Mouse (Mus musculus) forebrain, embryonic 10.5 days (tissue): ENCODE results near the gene Mthfd1l. TPM values are rescaled to one million over a fixed set of nuclear protein-coding genes. Genes with fewer than 3 reads are reported as not detected.

Source experiments
- DNase-seq: peaks from one replicate; pipeline ENCODE4 v3.0.0-alpha.2; 2017; ENCODE audit warnings: low spot score; ENCODE audit errors: extremely low spot score
- H3K27ac ChIP-seq: fragments of 300-500 bp; sonication (generic); 2 replicates; pipeline ENCODE4 v1.5.1; 2016; ENCODE audit warnings: mild to moderate bottlenecking
- H3K27me3 ChIP-seq: fragments of 300-500 bp; sonication (generic); 2 replicates; pipeline ENCODE4 v1.6.1; 2016; ENCODE audit warnings: mild to moderate bottlenecking; ENCODE audit not compliant: poor library complexity, severe bottlenecking
- H3K36me3 ChIP-seq: fragments of 300-500 bp; sonication (generic); replicated peaks from 2 replicates; pipeline ENCODE4 v1.6.1; 2016; ENCODE audit warnings: mild to moderate bottlenecking, moderate library complexity
- H3K4me1 ChIP-seq: fragments of 300-500 bp; sonication (generic); 2 replicates; pipeline ENCODE4 v1.6.1; 2016
- H3K4me3 ChIP-seq: fragments of 300-500 bp; sonication (generic); 2 replicates; pipeline ENCODE4 v1.5.1; 2016; ENCODE audit warnings: mild to moderate bottlenecking, moderate library complexity
- H3K9me3 ChIP-seq: fragments of 300-500 bp; sonication (generic); 2 replicates; pipeline ENCODE4 v1.6.1; 2016; ENCODE audit warnings: mild to moderate bottlenecking, moderate library complexity
- WGBS: fragments of 180-500 bp; shearing (Covaris S2); methylation state at CpG from one replicate; pipeline ENCODE4 v1.1.7; 2016; 5-methylcytosine and 5-hydroxymethylcytosine counted together
- polyA plus RNA-seq: library from polyadenylated mRNA; unstranded; fragments of >200 nt; fragmentation: Nextera tagmentation; extraction: Ambion mirVana; gene quantifications from 2 replicates; pipeline ENCODE4 v1.2.1, GENCODE M21; 2016

Gene Mthfd1l
- polyA plus RNA-seq, 1 experiment from 2014 or later, result 26.8 TPM

DNA sequence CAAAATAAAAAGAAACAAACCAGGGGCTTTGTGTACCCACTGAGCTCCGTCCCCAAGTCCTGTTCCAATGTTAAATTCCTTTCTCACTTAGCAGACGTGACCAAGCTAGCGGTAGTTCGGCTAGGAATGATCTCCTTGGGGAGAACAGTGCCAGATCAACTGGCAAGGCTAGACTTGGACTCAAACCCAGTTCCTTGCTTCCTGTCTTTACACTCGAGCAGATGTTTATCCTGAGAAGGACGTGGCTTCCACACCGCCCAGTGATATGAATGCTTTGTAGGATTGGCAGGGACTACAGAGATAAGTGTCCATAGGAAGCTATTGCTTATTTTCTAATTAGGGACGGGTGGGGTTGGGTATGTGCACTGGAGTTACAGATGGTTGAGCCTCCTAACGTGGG lies 191.8 kb downstream of the Mthfd1l start:
- 90% methylated on average over 9 of the region's 9 CpGs for WGBS
- Histone ChIP-seq H3K4me1 (peaks cover 24% of the 10 kb centered on the region), H3K27ac (no peak overlapping the region), H3K27me3 (no peaks in the 10 kb centered on the region), H3K36me3 (no peaks in the 10 kb centered on the region), H3K4me3 (no peak overlapping the region), H3K9me3 (no peaks in the 10 kb centered on the region)
- no peak for DNase-seq

DNA sequence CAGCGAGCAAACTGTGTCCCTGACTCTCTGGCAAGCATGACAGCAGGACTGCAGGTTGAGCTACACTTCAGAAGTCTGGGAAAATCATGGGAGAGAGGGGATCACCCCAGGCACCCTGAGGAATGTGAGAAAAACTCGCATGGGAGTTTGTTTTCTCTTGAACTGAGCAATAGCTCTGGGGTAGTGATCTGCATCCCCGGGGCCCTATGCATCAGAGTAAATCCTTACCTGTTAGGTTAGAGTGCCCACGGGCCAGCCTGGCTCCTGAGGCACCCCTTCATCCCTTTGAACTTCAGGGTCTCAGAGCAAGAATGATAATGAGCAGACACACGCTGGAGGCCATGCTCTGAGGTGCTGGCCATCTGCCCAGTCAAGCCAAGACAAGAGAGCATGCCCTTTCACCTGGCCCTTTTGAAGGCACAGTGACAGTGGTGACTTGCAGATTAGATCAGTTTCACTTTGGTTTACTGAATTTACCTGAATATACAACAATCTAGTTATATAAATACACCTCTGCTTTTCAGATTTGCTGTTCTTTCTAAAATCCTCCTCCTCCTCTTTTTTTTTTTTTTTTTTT lies 195.4 kb downstream of the Mthfd1l start:
- Histone ChIP-seq H3K4me3 (no peak overlapping the region), H3K27ac (no peak overlapping the region)
- 57% methylated on average over 5 of the region's 5 CpGs for WGBS

GRCm38 (mm10) chr10:4174229-4174628 lies 201.3 kb downstream of the Mthfd1l start:
- H3K27ac ChIP-seq, result no peak overlapping the region
- no peak overlapping the region for H3K4me3 ChIP-seq
- peaks cover 16% of the 10 kb centered on the region for H3K4me1 ChIP-seq
- 85% methylated on average over 5 of the region's 5 CpGs for WGBS
- no peak for DNase-seq
- no peaks in the 10 kb centered on the region for H3K36me3 ChIP-seq
- H3K27me3 ChIP-seq, result no peaks in the 10 kb centered on the region
- H3K9me3 ChIP-seq, result no peaks in the 10 kb centered on the region

More for the DNA sequence above, 195.4 kb downstream of the Mthfd1l start:
- H3K36me3 ChIP-seq, result no peaks in the 10 kb centered on the region
- H3K27me3 ChIP-seq, result no peaks in the 10 kb centered on the region
- H3K4me1 ChIP-seq, result peaks cover 9% of the 10 kb centered on the region; the same call in 1 of the 2 replicates
- no peak for DNase-seq
- no peaks in the 10 kb centered on the region for H3K9me3 ChIP-seq

GRCm38 (mm10) chr10:4174717-4175116 lies 201.8 kb downstream of the Mthfd1l start:
- 89% methylated on average over 3 of the region's 3 CpGs for WGBS

GRCm38 (mm10) chr10:4177285-4177684 lies 204.4 kb downstream of the Mthfd1l start:
- Histone ChIP-seq H3K4me1 (peaks cover 25% of the 10 kb centered on the region), H3K36me3 (no peaks in the 10 kb centered on the region), H3K27me3 (no peaks in the 10 kb centered on the region), H3K9me3 (no peaks in the 10 kb centered on the region), H3K4me3 (no peak overlapping the region), H3K27ac (no peak overlapping the region)
- no peak for DNase-seq
- WGBS, result 95% methylated on average over 4 of the region's 4 CpGs

More at GRCm38 (mm10) chr10:4174717-4175116, 201.8 kb downstream of the Mthfd1l start:
- no peak overlapping the region for H3K27ac ChIP-seq
- H3K4me1 ChIP-seq, result peaks cover 16% of the 10 kb centered on the region
- DNase-seq, result no peak
- no peaks in the 10 kb centered on the region for H3K27me3 ChIP-seq
- H3K4me3 ChIP-seq, result no peak overlapping the region
- H3K9me3 ChIP-seq, result no peaks in the 10 kb centered on the region
- H3K36me3 ChIP-seq, result no peaks in the 10 kb centered on the region

GRCm38 (mm10) chr10:4179049-4179790 lies 206.3 kb downstream of the Mthfd1l start:
- no peaks in the 10 kb centered on the region for H3K27me3 ChIP-seq
- H3K4me3 ChIP-seq, result no peak overlapping the region
- no peak for DNase-seq
- peaks cover 18% of the 10 kb centered on the region for H3K4me1 ChIP-seq
- 90% methylated on average over 7 of the region's 7 CpGs for WGBS
- no peak overlapping the region for H3K27ac ChIP-seq
- H3K9me3 ChIP-seq, result no peaks in the 10 kb centered on the region
- H3K36me3 ChIP-seq, result no peaks in the 10 kb centered on the region

- 55% methylated on average over 1 of the region's 1 CpGs for WGBS
- no peaks in the 10 kb centered on the region for H3K36me3 ChIP-seq
- no peak overlapping the region for H3K4me3 ChIP-seq
- H3K4me1 ChIP-seq, result peaks cover 9% of the 10 kb centered on the region
- no peak overlapping the region for H3K27ac ChIP-seq
- no peak for DNase-seq
- H3K9me3 ChIP-seq, result no peaks in the 10 kb centered on the region
- no peaks in the 10 kb centered on the region for H3K27me3 ChIP-seq
Observed at GRCm38 (mm10) chr10:4181953-4182352, 209.0 kb downstream of the Mthfd1l start.

DNA sequence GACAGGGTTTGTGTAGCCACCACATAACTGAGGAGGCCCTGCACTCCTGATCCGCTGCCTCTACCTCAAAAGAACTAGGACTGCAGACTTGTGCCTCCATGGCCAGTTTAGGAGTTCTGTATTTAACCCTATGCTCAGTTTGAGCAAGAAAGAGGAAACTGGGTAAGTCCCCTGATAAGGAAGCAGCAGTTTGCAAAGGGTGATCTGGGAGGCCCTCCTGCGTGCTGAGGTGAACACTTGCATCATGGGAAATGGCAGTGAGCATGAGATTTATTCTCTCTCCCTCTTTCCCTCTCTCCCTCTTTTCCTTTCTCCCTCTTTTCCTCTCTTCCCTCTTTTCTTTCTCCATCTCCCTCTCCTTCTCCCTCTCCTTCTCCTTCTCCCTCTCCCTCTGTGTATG lies 209.5 kb downstream of the Mthfd1l start:
- 85% methylated on average over 2 of the region's 2 CpGs for WGBS
- H3K4me1 ChIP-seq, result peaks cover 9% of the 10 kb centered on the region
- no peak overlapping the region for H3K4me3 ChIP-seq
- no peaks in the 10 kb centered on the region for H3K27me3 ChIP-seq
- no peak overlapping the region for H3K27ac ChIP-seq
- no peaks in the 10 kb centered on the region for H3K36me3 ChIP-seq
- no peak for DNase-seq
- no peaks in the 10 kb centered on the region for H3K9me3 ChIP-seq

GRCm38 (mm10) chr10:4188614-4189402 lies 215.9 kb downstream of the Mthfd1l start:
- Histone ChIP-seq H3K27me3 (no peaks in the 10 kb centered on the region), H3K4me3 (no peak overlapping the region), H3K27ac (no peak overlapping the region), H3K9me3 (0 out of 2 replicates have a peak, but pooled peaks cover 3% of the 10 kb centered on the region), H3K4me1 (no peaks in the 10 kb centered on the region), H3K36me3 (no peaks in the 10 kb centered on the region)
- WGBS, result 93% methylated on average over 18 of the region's 18 CpGs
- no peak for DNase-seq

- H3K27ac ChIP-seq, result no peak overlapping the region
Observed at GRCm38 (mm10) chr10:4189422-4189821, 216.5 kb downstream of the Mthfd1l start.

GRCm38 (mm10) chr10:4198978-4199377 lies 226.1 kb downstream of the Mthfd1l start:
- no peak for DNase-seq
- Histone ChIP-seq H3K4me1 (no peaks in the 10 kb centered on the region), H3K27ac (no peak overlapping the region), H3K9me3 (no peaks in the 10 kb centered on the region), H3K27me3 (no peaks in the 10 kb centered on the region), H3K36me3 (no peaks in the 10 kb centered on the region), H3K4me3 (no peak overlapping the region)
- 89% methylated on average over 6 of the region's 6 CpGs for WGBS

More at GRCm38 (mm10) chr10:4189422-4189821, 216.5 kb downstream of the Mthfd1l start:
- H3K36me3 ChIP-seq, result no peaks in the 10 kb centered on the region
- no peak for DNase-seq
- H3K27me3 ChIP-seq, result no peaks in the 10 kb centered on the region
- H3K4me3 ChIP-seq, result no peak overlapping the region
- H3K9me3 ChIP-seq, result 0 out of 2 replicates have a peak, but pooled peaks cover 3% of the 10 kb centered on the region
- WGBS, result 91% methylated on average over 6 of the region's 6 CpGs
- H3K4me1 ChIP-seq, result no peaks in the 10 kb centered on the region

DNA sequence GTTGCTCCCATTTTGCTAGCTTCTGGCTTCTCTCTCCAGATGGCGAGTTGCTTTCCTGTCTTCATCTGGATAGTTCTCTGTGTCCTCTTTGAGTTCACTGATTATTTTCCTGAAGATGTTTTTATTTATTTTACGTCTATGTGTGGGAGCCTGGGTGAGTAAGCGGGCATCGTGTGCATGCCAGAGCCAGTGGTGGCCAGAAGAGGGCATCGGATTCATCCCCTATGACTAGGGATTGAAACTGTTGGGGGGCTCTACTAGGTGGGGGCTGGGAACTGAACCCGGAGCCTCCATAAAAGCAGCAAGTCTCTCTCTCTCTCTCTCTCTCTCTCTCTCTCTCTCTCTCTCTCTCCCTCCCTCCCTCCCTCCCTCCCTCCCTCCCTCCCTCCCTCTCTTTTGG lies 227.0 kb downstream of the Mthfd1l start:
- no peak overlapping the region for H3K4me3 ChIP-seq
- WGBS, result 82% methylated on average over 6 of the region's 6 CpGs
- no peak for DNase-seq

More for the DNA sequence above, 227.0 kb downstream of the Mthfd1l start:
- H3K27me3 ChIP-seq, result no peaks in the 10 kb centered on the region
- no peak overlapping the region for H3K27ac ChIP-seq
- no peaks in the 10 kb centered on the region for H3K9me3 ChIP-seq
- no peaks in the 10 kb centered on the region for H3K4me1 ChIP-seq
- H3K36me3 ChIP-seq, result no peaks in the 10 kb centered on the region
